Mouse (Mus musculus) megakaryocyte-erythroid progenitor cell, adult 5 weeks (primary cell): ENCODE measurements around the gene Efcab3. TPM values are rescaled to one million over a fixed set of nuclear protein-coding genes. Genes with fewer than 3 reads are reported as not detected.

ENCODE experiments used
- polyA plus RNA-seq: library from polyadenylated mRNA; stranded (reverse); fragments of >175 nt; gene quantifications from 2 replicates; pipeline ENCODE4 v1.2.3, GENCODE M21; 2012

The Efcab3 gene
- polyA plus RNA-seq: not detected in 2 replicates

DNA sequence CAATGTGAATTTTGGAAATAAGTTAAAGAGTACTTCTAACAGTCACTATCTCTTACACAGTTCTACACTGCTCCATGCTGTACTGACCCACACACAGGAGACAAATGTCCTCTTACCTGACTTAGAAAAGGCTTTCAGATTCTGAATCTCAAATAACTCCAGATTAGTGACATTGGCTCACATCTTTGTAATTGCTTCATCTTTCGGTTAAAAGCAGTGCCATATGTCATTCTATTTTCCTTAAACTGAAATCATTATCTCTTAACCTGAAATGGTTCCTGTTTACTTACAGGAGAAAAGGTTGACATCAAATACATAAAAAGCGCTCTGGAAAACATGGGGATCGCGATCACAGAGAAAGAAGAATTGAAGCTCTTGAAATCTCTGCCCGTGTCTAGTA lies at the start of gene Efcab3:
Efcab3 (plus strand) TSS at position 301 of the 400 bp plus-strand sequence.

DNA sequence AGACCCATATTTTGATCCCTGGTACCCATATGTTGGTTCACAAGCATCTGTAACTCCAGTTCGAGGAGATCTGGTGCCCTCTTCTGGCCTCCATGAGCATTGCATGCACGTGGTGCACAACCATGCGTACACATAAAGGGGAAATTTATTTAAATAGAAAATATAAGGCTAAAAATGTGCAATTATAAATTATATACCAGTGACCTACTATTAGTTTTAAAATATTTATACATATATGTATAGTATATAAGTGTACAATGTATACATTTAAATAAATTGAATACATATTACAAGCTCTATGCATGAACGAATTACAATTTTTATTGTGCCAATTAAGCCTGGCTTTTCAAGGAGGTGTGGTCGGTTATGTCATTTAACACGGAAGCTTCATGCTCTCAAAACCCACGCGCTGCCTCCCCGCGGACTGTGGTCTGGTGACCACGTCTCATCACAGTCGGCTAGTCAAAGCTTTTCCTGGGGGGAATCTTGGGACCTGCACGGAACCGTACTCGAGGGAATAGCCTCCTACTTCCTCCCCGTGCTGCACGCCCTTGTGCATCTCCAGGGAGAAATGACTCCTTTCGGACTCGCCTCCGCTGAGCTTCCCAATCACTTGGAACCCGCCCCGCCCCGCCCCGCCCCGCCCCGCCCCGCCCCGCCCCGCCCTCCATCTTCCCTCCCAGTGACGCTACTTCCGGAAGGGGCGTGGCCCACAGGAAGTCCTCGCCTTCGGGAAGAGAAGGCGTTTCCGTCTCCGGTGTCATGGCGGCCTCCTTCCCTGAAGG lies 62.5 kb downstream of the Efcab3 start, which contains the start of gene Mettl2:
Mettl2 (plus strand) TSS at position 691 of the 785 bp plus-strand sequence.

DNA sequence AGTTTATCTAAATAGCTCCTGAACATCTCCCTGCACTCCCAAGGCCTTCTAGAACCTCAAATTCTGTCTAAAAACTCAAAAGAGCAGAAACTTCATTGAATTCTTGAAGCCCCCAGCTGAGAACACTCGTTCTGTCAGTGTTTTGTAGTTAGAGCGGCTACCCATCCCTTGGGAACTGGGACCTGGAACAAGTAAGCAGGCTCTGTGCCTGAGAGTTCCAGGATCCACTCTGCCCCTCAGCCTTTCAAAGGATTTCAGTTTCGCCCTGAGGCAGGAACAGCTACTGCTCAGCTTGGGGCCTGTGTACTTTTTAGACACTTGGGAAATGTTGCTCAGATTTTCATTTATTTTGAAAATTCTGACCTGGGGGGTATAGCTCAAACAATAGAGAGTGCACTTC lies 83.2 kb downstream of the Efcab3 start, which contains the start of gene Gm10842:
Gm10842 (plus strand) TSS at position 301 of the 400 bp plus-strand sequence.

Other genes with a start within 250 kb of the Efcab3 start
- gene Mettl2, start 62.8 kb downstream of the Efcab3 start, polyA plus RNA-seq: 14.2 and 17.6 TPM in 2 replicates
- not detected in 2 replicates for gene Gm10842, start 83.3 kb downstream of the Efcab3 start, polyA plus RNA-seq
- 15.6 and 18.4 TPM in 2 replicates for gene Tlk2, start 115.2 kb downstream of the Efcab3 start, polyA plus RNA-seq
- 0.20 and 0.27 TPM in 2 replicates for gene Mrc2, start 229.1 kb downstream of the Efcab3 start, polyA plus RNA-seq